In the genomic region with DNA sequence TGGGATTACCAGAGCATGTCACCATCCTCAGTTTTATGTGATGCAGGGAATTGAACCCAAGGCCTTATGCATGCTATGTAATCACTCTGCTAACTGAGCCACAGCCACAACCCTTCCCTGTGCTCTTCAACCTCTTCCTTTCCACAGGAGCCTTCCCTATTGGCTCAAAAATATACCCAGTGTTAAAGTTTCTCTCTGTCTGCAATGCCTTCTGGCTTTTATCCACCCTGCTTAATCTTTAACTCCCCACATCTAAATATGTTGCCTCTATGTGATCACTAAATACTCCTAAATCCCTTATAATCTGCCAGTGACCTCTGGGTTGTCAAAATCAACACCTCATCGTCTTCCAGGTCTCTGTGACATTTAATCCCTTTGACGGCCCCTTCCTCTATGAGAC, we compare ENCODE assay signal across 19 mouse cellular contexts. TPM values are rescaled to one million over a fixed set of nuclear protein-coding genes. Genes with fewer than 3 reads are reported as not detected.
DNase-seq lines count a peak whose midpoint lies in the region; ATAC-seq and TF ChIP-seq lines count a peak whose summit lies in the region.
"Had no signal": no experiment of that assay in that cellular context is flagged by ENCODE, and none has a peak within 500 bp of the region (broad histone marks: within the 10 kb centered on the region; RNA-seq: fewer than 3 reads in every experiment).

No protein-coding gene starts in this region.

- H3K36me3 ChIP-seq in heart, adult 2 months (ENCODE audit: control insufficient read depth, insufficient read depth, low read length) = peaks cover 19% of the 10 kb centered on the region
- no peaks in the 10 kb centered on the region for H3K36me3 ChIP-seq in heart, embryonic 15.5 days
- H3K36me3 ChIP-seq: embryonic facial prominence, embryonic 15.5 days; forebrain, embryonic 10.5 days; hindbrain, embryonic 10.5 days; intestine, embryonic 15.5 days had no signal

- no peak for TF ChIP-seq EP300 in heart, adult 2 months (IDR thresholded peaks at IDR 0.05; ENCODE audit: insufficient read depth, low read depth, low read length)

- H3K27me3 ChIP-seq in heart, adult 2 months (ENCODE audit: control insufficient read depth, insufficient read depth, low read length) = no peaks in the 10 kb centered on the region
- no peaks in the 10 kb centered on the region for H3K27me3 ChIP-seq in heart, embryonic 15.5 days
- H3K27me3 ChIP-seq: embryonic facial prominence, embryonic 15.5 days; intestine, embryonic 15.5 days had no signal

- H3K9me3 ChIP-seq in heart, embryonic 15.5 days (replicated peaks) = no peaks in the 10 kb centered on the region
- H3K9me3 ChIP-seq: embryonic facial prominence, embryonic 15.5 days; forebrain, embryonic 10.5 days; hindbrain, embryonic 10.5 days; intestine, embryonic 15.5 days had no signal

- intact Hi-C loops in heart, adult 2 months (cut with DNase I) = no loop called here
- intact Hi-C loops in heart, postnatal 36 days (cut with DNase I) = no loop called here

- H3K4me3 ChIP-seq in heart, adult 2 months = no peak overlapping the region
- no peak overlapping the region for H3K4me3 ChIP-seq in heart, embryonic 15.5 days
- H3K4me3 ChIP-seq: embryonic facial prominence, embryonic 15.5 days; erythroblast, embryonic 14.5 days; forebrain, embryonic 10.5 days; hindbrain, embryonic 10.5 days; intestine, embryonic 15.5 days had no signal

- peak overlapping the region; percentile 61; the same call in 1 of the 2 replicates for H3K4me2 ChIP-seq in heart, embryonic 15.5 days
- H3K4me2 ChIP-seq: embryonic facial prominence, embryonic 15.5 days; hindbrain, embryonic 14.5 days; intestine, embryonic 15.5 days had no signal

- H3K27ac ChIP-seq in heart, adult 2 months = peak overlapping the region; percentile 1
- peak overlapping the region; percentile 50; the same call in 1 of the 2 replicates for H3K27ac ChIP-seq in heart, embryonic 15.5 days
- H3K27ac ChIP-seq: embryonic facial prominence, embryonic 15.5 days; forebrain, embryonic 10.5 days; hindbrain, embryonic 10.5 days; hindbrain, embryonic 14.5 days; intestine, embryonic 15.5 days had no signal

- DNase-seq in heart, adult 2 months = no peak
- DNase-seq in heart, postnatal 36 days = no peak
- DNase-seq in heart, adult 11 months = no peak
- peak; percentile 43 for DNase-seq in kidney, adult 9 months
- no peak for DNase-seq in kidney, postnatal 4 days
- DNase-seq in ovary, postnatal 36 days (ENCODE audit: low spot score) = no peak
- DNase-seq: adrenal gland, postnatal 10 days; cerebellum, adult 11 months; cerebellum, adult 8-10 months; cerebellum, postnatal 14 days; embryo, embryonic 11 days had no signal

- no peak overlapping the region; the same call in 1 of the 2 replicates for H3K9ac ChIP-seq in heart, adult 2 months (ENCODE audit: low read depth, low read length)
- H3K9ac ChIP-seq in heart, embryonic 15.5 days = no peak overlapping the region
- H3K9ac ChIP-seq: embryonic facial prominence, embryonic 15.5 days; hindbrain, embryonic 14.5 days; intestine, embryonic 15.5 days had no signal

- no peaks in the 10 kb centered on the region for H3K79me2 ChIP-seq in heart, adult 2 months (replicated peaks; ENCODE audit: control insufficient read depth, insufficient read depth, low read length)

- 42% methylated on average over 2 of the region's 2 CpGs for WGBS in heart, adult 2 months
- WGBS in heart, embryonic 15.5 days = 37% methylated on average over 2 of the region's 2 CpGs

- TF ChIP-seq CTCF in heart, adult 2 months (IDR thresholded peaks at IDR 0.05) = no peak

- no peak for TF ChIP-seq POLR2A in heart, adult 2 months (IDR thresholded peaks at IDR 0.05; ENCODE audit: insufficient read depth, low read depth, low read length)

- H3K4me1 ChIP-seq in heart, adult 2 months (ENCODE audit: control insufficient read depth, insufficient read depth, low read length) = peaks cover 12% of the 10 kb centered on the region
- peaks cover 59% of the 10 kb centered on the region for H3K4me1 ChIP-seq in heart, embryonic 15.5 days (replicated peaks)

- no peak for ATAC-seq in heart, embryonic 15.5 days (replicated peaks; ENCODE audit: insufficient number of reproducible peaks, insufficient read depth, low FRiP score, low read depth)
- ATAC-seq: forebrain, embryonic 14.5 days; intestine, embryonic 15.5 days had no signal

RNA-seq across cellular contexts. Expression of a gene that starts 23.7 kb away (rescaled TPM):
- 100 to 1,000 TPM; 771 to 870 TPM for total RNA-seq in heart, adult 2 months (2021)
- polyA plus RNA-seq in heart, adult 2 months (2012; rRNA removed) = 276 and 575 TPM in 2 replicates
- total RNA-seq in heart, postnatal 36 days (2021) = 1,000 to 10,000 TPM in 1 of 2 experiments, 100 to 1,000 TPM in 1; 873 to 1,040 TPM
- 227 and 253 TPM in 2 replicates for polyA plus RNA-seq in heart, embryonic 15.5 days (2015; fragmentation: Nextera tagmentation; extraction: Ambion mirVana)
- polyA plus RNA-seq: erythroblast, embryonic 14.5 days had no signal

RNA-seq across cellular contexts. Expression of a gene that starts 41.7 kb away (rescaled TPM):
- 1 to 10 TPM; 3.2 to 3.4 TPM for total RNA-seq in heart, adult 2 months (2021)
- polyA plus RNA-seq in heart, adult 2 months (2012; rRNA removed) = 2.4 and 2.9 TPM in 2 replicates
- 1 to 10 TPM; 4.4 to 4.6 TPM for total RNA-seq in heart, postnatal 36 days (2021)
- 5.6 and 7.1 TPM in 2 replicates for polyA plus RNA-seq in heart, embryonic 15.5 days (2015; fragmentation: Nextera tagmentation; extraction: Ambion mirVana)
